Mouse (Mus musculus): ENCODE data around the gene Tctex1d1. TPM values are rescaled to one million over a fixed set of nuclear protein-coding genes. Genes with fewer than 3 reads are reported as not detected.
A peak's percentile ranks its signal among the peaks of the same experiment; 100 is the strongest.

Gene Tctex1d1
- polyA plus RNA-seq, 1 experiment from 2014 or later, result 0.44 TPM

GRCm38 (mm10) chr4:102964174-102964573 lies 14.2 kb upstream of the Tctex1d1 start:
- Histone ChIP-seq H3K4me1 (ENCODE audit: control insufficient read depth, insufficient read depth, low read length) (no peaks in the 10 kb centered on the region), H3K36me3 (ENCODE audit: control insufficient read depth, insufficient read depth, low read length) (no peaks in the 10 kb centered on the region), H3K9me3 (ENCODE audit: control insufficient read depth, low read length) (no peaks in the 10 kb centered on the region), H3K4me3 (ENCODE audit: low read depth, low read length) (no peak overlapping the region), H3K27ac (ENCODE audit: low read depth, low read length) (no peak overlapping the region), H3K27me3 (ENCODE audit: control insufficient read depth, insufficient read depth, low read length) (no peaks in the 10 kb centered on the region), H3K9ac (ENCODE audit: low read length) (no peak overlapping the region), H3K4me2 (ENCODE audit: low read depth) (no peak overlapping the region)
- DNase-seq (ENCODE audit: low spot score) (no peak), ATAC-seq (ENCODE audit: insufficient read depth, low FRiP score, low TSS enrichment) (no peak)
- WGBS, result 82% methylated on average over 3 of the region's 3 CpGs

GRCm38 (mm10) chr4:102967811-102968210 lies 10.6 kb upstream of the Tctex1d1 start:
- H3K4me1 ChIP-seq (ENCODE audit: control insufficient read depth, insufficient read depth, low read length), result no peaks in the 10 kb centered on the region
- no peaks in the 10 kb centered on the region for H3K27me3 ChIP-seq (ENCODE audit: control insufficient read depth, insufficient read depth, low read length)
- H3K36me3 ChIP-seq (ENCODE audit: control insufficient read depth, insufficient read depth, low read length), result no peaks in the 10 kb centered on the region
- H3K4me2 ChIP-seq (ENCODE audit: low read depth), result no peak overlapping the region
- ATAC-seq (ENCODE audit: insufficient read depth, low FRiP score, low TSS enrichment) (no peak), DNase-seq (ENCODE audit: low spot score) (no peak)
- 84% methylated on average over 15 of the region's 15 CpGs for WGBS
- no peaks in the 10 kb centered on the region for H3K9me3 ChIP-seq (ENCODE audit: control insufficient read depth, low read length)
- H3K27ac ChIP-seq (ENCODE audit: low read depth, low read length), result no peak overlapping the region
- no peak overlapping the region for H3K9ac ChIP-seq (ENCODE audit: low read length)
- H3K4me3 ChIP-seq (ENCODE audit: low read depth, low read length), result no peak overlapping the region

- H3K4me1 ChIP-seq (ENCODE audit: control insufficient read depth, insufficient read depth, low read length), result no peaks in the 10 kb centered on the region
- no peak overlapping the region for H3K27ac ChIP-seq (ENCODE audit: low read depth, low read length)
- H3K4me3 ChIP-seq (ENCODE audit: low read depth, low read length), result no peak overlapping the region
- no peak for ATAC-seq (ENCODE audit: insufficient read depth, low FRiP score, low TSS enrichment)
- no peaks in the 10 kb centered on the region for H3K36me3 ChIP-seq (ENCODE audit: control insufficient read depth, insufficient read depth, low read length)
- no peaks in the 10 kb centered on the region for H3K27me3 ChIP-seq (ENCODE audit: control insufficient read depth, insufficient read depth, low read length)
- no peak for DNase-seq (ENCODE audit: low spot score)
- no peak overlapping the region for H3K9ac ChIP-seq (ENCODE audit: low read length)
- no peak overlapping the region for H3K4me2 ChIP-seq (ENCODE audit: low read depth)
- H3K9me3 ChIP-seq (ENCODE audit: control insufficient read depth, low read length), result no peaks in the 10 kb centered on the region
- WGBS, result 93% methylated on average over 5 of the region's 5 CpGs
These were observed 8.8 kb upstream of the Tctex1d1 start for GRCm38 (mm10) chr4:102969599-102969998.

- DNase-seq (ENCODE audit: low spot score), result no peak
- WGBS, result 76% methylated on average over 5 of the region's 5 CpGs
- H3K36me3 ChIP-seq (ENCODE audit: control insufficient read depth, insufficient read depth, low read length), result no peaks in the 10 kb centered on the region
- H3K4me2 ChIP-seq (ENCODE audit: low read depth), result no peak overlapping the region
- no peaks in the 10 kb centered on the region for H3K27me3 ChIP-seq (ENCODE audit: control insufficient read depth, insufficient read depth, low read length)
- no peak for ATAC-seq (ENCODE audit: insufficient read depth, low FRiP score, low TSS enrichment)
- no peaks in the 10 kb centered on the region for H3K4me1 ChIP-seq (ENCODE audit: control insufficient read depth, insufficient read depth, low read length)
- no peaks in the 10 kb centered on the region for H3K9me3 ChIP-seq (ENCODE audit: control insufficient read depth, low read length)
- no peak overlapping the region for H3K4me3 ChIP-seq (ENCODE audit: low read depth, low read length)
- H3K27ac ChIP-seq (ENCODE audit: low read depth, low read length), result no peak overlapping the region
- no peak overlapping the region for H3K9ac ChIP-seq (ENCODE audit: low read length)
These were observed 7.2 kb upstream of the Tctex1d1 start for GRCm38 (mm10) chr4:102971159-102971558.

- no peak for ATAC-seq (ENCODE audit: insufficient read depth, low FRiP score, low TSS enrichment)
These were observed 6.3 kb upstream of the Tctex1d1 start for GRCm38 (mm10) chr4:102972071-102972470.

GRCm38 (mm10) chr4:102974172-102974571 lies 4.2 kb upstream of the Tctex1d1 start:
- Histone ChIP-seq H3K27me3 (ENCODE audit: control insufficient read depth, insufficient read depth, low read length) (peaks cover 2% of the 10 kb centered on the region; the same call in 1 of the 2 replicates), H3K9me3 (ENCODE audit: control insufficient read depth, low read length) (no peaks in the 10 kb centered on the region), H3K4me3 (ENCODE audit: low read depth, low read length) (no peak overlapping the region), H3K9ac (ENCODE audit: low read length) (no peak overlapping the region), H3K36me3 (ENCODE audit: control insufficient read depth, insufficient read depth, low read length) (no peaks in the 10 kb centered on the region), H3K4me2 (ENCODE audit: low read depth) (no peak overlapping the region), H3K4me1 (ENCODE audit: control insufficient read depth, insufficient read depth, low read length) (peaks cover 6% of the 10 kb centered on the region; the same call in 1 of the 2 replicates), H3K27ac (ENCODE audit: low read depth, low read length) (no peak overlapping the region)
- DNase-seq (ENCODE audit: low spot score) (no peak), ATAC-seq (ENCODE audit: insufficient read depth, low FRiP score, low TSS enrichment) (no peak)
- 75% methylated on average over 5 of the region's 5 CpGs for WGBS

More at GRCm38 (mm10) chr4:102972071-102972470, 6.3 kb upstream of the Tctex1d1 start:
- Histone ChIP-seq H3K27ac (ENCODE audit: low read depth, low read length) (no peak overlapping the region), H3K9ac (ENCODE audit: low read length) (no peak overlapping the region), H3K9me3 (ENCODE audit: control insufficient read depth, low read length) (no peaks in the 10 kb centered on the region), H3K4me3 (ENCODE audit: low read depth, low read length) (no peak overlapping the region), H3K27me3 (ENCODE audit: control insufficient read depth, insufficient read depth, low read length) (no peaks in the 10 kb centered on the region), H3K4me1 (ENCODE audit: control insufficient read depth, insufficient read depth, low read length) (no peaks in the 10 kb centered on the region), H3K36me3 (ENCODE audit: control insufficient read depth, insufficient read depth, low read length) (no peaks in the 10 kb centered on the region), H3K4me2 (ENCODE audit: low read depth) (no peak overlapping the region)
- 84% methylated on average over 3 of the region's 3 CpGs for WGBS
- no peak for DNase-seq (ENCODE audit: low spot score)

GRCm38 (mm10) chr4:102976290-102977275 lies 1.8 kb upstream of the Tctex1d1 start:
- Histone ChIP-seq H3K4me2 (ENCODE audit: low read depth) (no peak overlapping the region), H3K9ac (ENCODE audit: low read length) (no peak overlapping the region), H3K4me3 (ENCODE audit: low read depth, low read length) (no peak overlapping the region), H3K9me3 (ENCODE audit: control insufficient read depth, low read length) (no peaks in the 10 kb centered on the region), H3K4me1 (ENCODE audit: control insufficient read depth, insufficient read depth, low read length) (peaks cover 6% of the 10 kb centered on the region; the same call in 1 of the 2 replicates), H3K36me3 (ENCODE audit: control insufficient read depth, insufficient read depth, low read length) (no peaks in the 10 kb centered on the region), H3K27ac (ENCODE audit: low read depth, low read length) (no peak overlapping the region), H3K27me3 (ENCODE audit: control insufficient read depth, insufficient read depth, low read length) (peaks cover 2% of the 10 kb centered on the region; the same call in 1 of the 2 replicates)
- WGBS, result 28% methylated on average over 12 of the region's 12 CpGs
- no peak for DNase-seq (ENCODE audit: low spot score)
- no peak; the same call in 1 of the 2 replicates for ATAC-seq (ENCODE audit: insufficient read depth, low FRiP score, low TSS enrichment)

- H3K4me1 ChIP-seq (ENCODE audit: control insufficient read depth, insufficient read depth, low read length), result peaks cover 6% of the 10 kb centered on the region; the same call in 1 of the 2 replicates
- H3K36me3 ChIP-seq (ENCODE audit: control insufficient read depth, insufficient read depth, low read length), result no peaks in the 10 kb centered on the region
- DNase-seq (ENCODE audit: low spot score) (peak; percentile 21), ATAC-seq (ENCODE audit: insufficient read depth, low FRiP score, low TSS enrichment) (0 out of 2 replicates have a peak, but pooled peaks have one; percentile 9)
- H3K27me3 ChIP-seq (ENCODE audit: control insufficient read depth, insufficient read depth, low read length), result peaks cover 2% of the 10 kb centered on the region; the same call in 1 of the 2 replicates
- no peaks in the 10 kb centered on the region for H3K9me3 ChIP-seq (ENCODE audit: control insufficient read depth, low read length)
- 9% methylated on average over 16 of the region's 16 CpGs for WGBS
- no peak overlapping the region for H3K9ac ChIP-seq (ENCODE audit: low read length)
- H3K4me3 ChIP-seq (ENCODE audit: low read depth, low read length), result no peak overlapping the region
- H3K4me2 ChIP-seq (ENCODE audit: low read depth), result peak overlapping the region; percentile 63
- H3K27ac ChIP-seq (ENCODE audit: low read depth, low read length), result no peak overlapping the region
These were observed 556 bp upstream of the Tctex1d1 start for GRCm38 (mm10) chr4:102977778-102978321.

Data from neural tube, embryonic 11.5 days (tissue).